Mouse (Mus musculus): ENCODE data around the gene Ager.
A peak's percentile ranks its signal among the peaks of the same experiment; 100 is the strongest.

The Ager gene

DNA sequence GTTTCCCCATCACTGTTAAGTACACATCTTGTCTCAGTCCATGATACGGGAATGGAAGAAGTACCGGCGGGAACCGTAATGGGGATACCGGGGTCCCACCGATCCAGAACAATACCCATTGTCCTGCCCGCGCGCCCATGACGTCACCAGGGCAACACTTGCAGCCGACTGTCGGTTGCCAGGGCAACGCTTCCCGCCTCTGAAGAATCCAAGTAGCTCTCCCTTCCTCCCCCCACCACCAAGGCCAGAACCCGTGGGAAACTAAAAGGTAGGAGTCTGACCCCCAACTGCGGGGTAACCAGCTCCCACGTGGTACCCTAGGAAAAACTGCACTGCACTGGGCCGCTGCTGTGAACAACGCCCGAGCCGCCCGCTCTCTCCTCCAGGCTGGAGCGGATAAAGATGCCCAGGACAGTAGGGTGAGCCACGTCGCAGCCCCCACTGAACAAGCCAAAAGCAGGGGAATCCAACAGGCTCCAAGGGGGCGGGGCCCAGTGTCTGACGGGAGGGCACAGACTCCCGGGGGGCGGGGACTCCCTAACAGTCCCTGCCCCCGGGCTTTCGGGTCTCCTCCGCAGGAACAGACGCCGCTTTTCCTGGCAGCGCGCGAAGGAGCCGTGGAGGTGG, 10.8 kb upstream of the Ager start:
- Histone ChIP-seq H3K36me3 (ENCODE audit: insufficient read depth, low read length) (peaks cover 31% of the 10 kb centered on the region), H3K27me3 (ENCODE audit: insufficient read depth, low read length) (no peaks in the 10 kb centered on the region), H3K9me3 (ENCODE audit: low read length) (peaks cover 3% of the 10 kb centered on the region; the same call in 1 of the 2 replicates), H3K4me3 (replicated peaks; ENCODE audit: low read length) (peak overlapping the region; percentile 91), H3K4me1 (replicated peaks; ENCODE audit: low read depth, low read length) (peaks cover 86% of the 10 kb centered on the region)
- TF ChIP-seq POU5F1 (IDR thresholded peaks at IDR 0.05; ENCODE audit: borderline replicate concordance, low read length) (no peak), NANOG (IDR thresholded peaks at IDR 0.05; ENCODE audit: borderline replicate concordance, low read length) (no peak), CTCF (conservative IDR thresholded peaks at IDR 0.05; ENCODE audit: low read length) (no peak)

GRCm38 (mm10) chr17:34587423-34587811, 10.2 kb upstream of the Ager start:
- Histone ChIP-seq H3K9me3 (ENCODE audit: low read length) (no peaks in the 10 kb centered on the region), H3K36me3 (ENCODE audit: insufficient read depth, low read length) (peaks cover 26% of the 10 kb centered on the region), H3K27me3 (ENCODE audit: insufficient read depth, low read length) (no peaks in the 10 kb centered on the region), H3K4me1 (replicated peaks; ENCODE audit: low read depth, low read length) (peaks cover 84% of the 10 kb centered on the region), H3K4me3 (replicated peaks; ENCODE audit: low read length) (peak overlapping the region; percentile 91)
- no peak for TF ChIP-seq CTCF (conservative IDR thresholded peaks at IDR 0.05; ENCODE audit: low read length)
- no peak for TF ChIP-seq POU5F1 (IDR thresholded peaks at IDR 0.05; ENCODE audit: borderline replicate concordance, low read length)
- no peak for TF ChIP-seq NANOG (IDR thresholded peaks at IDR 0.05; ENCODE audit: borderline replicate concordance, low read length)

- no peak for TF ChIP-seq CTCF (conservative IDR thresholded peaks at IDR 0.05; ENCODE audit: low read length)
- TF ChIP-seq NANOG (IDR thresholded peaks at IDR 0.05; ENCODE audit: borderline replicate concordance, low read length) = no peak
- TF ChIP-seq POU5F1 (IDR thresholded peaks at IDR 0.05; ENCODE audit: borderline replicate concordance, low read length) = no peak
- H3K4me3 ChIP-seq (replicated peaks; ENCODE audit: low read length) = peak overlapping the region; percentile 91
- no peaks in the 10 kb centered on the region for H3K9me3 ChIP-seq (ENCODE audit: low read length)
- H3K36me3 ChIP-seq (ENCODE audit: insufficient read depth, low read length) = peaks cover 22% of the 10 kb centered on the region
- peaks cover 84% of the 10 kb centered on the region for H3K4me1 ChIP-seq (replicated peaks; ENCODE audit: low read depth, low read length)
- no peaks in the 10 kb centered on the region for H3K27me3 ChIP-seq (ENCODE audit: insufficient read depth, low read length)
Measured at GRCm38 (mm10) chr17:34587814-34588213, 9.8 kb upstream of the Ager start.

GRCm38 (mm10) chr17:34588767-34589166, 8.9 kb upstream of the Ager start:
- H3K4me3 ChIP-seq (replicated peaks; ENCODE audit: low read length) = peak overlapping the region; percentile 91
- TF ChIP-seq NANOG (IDR thresholded peaks at IDR 0.05; ENCODE audit: borderline replicate concordance, low read length) (no peak), CTCF (conservative IDR thresholded peaks at IDR 0.05; ENCODE audit: low read length) (no peak), POU5F1 (IDR thresholded peaks at IDR 0.05; ENCODE audit: borderline replicate concordance, low read length) (no peak)
- H3K36me3 ChIP-seq (ENCODE audit: insufficient read depth, low read length) = peaks cover 15% of the 10 kb centered on the region; the same call in 1 of the 2 replicates
- H3K9me3 ChIP-seq (ENCODE audit: low read length) = no peaks in the 10 kb centered on the region
- H3K4me1 ChIP-seq (replicated peaks; ENCODE audit: low read depth, low read length) = peaks cover 84% of the 10 kb centered on the region
- H3K27me3 ChIP-seq (ENCODE audit: insufficient read depth, low read length) = no peaks in the 10 kb centered on the region

DNA sequence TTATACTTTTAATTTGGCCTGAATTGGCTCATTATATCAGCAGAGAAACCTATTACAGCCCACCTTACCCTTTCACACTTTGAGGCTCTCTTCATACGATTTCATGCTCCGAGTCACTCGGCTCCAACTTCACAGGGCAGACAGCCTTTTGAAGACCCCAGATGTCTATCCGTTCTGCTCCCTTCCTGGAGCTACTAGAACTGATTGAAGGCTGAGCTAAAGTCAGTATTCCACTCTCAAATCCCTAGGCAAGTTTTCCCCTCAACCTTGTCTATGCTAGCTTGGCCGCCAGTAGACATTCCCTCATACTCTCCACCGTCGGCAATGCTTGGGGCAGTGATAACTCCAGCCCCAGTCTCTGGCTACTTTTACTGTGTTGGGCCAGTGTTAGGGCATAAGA, 8.5 kb upstream of the Ager start:
- Histone ChIP-seq H3K36me3 (ENCODE audit: insufficient read depth, low read length) (peaks cover 18% of the 10 kb centered on the region; the same call in 1 of the 2 replicates), H3K4me1 (replicated peaks; ENCODE audit: low read depth, low read length) (peaks cover 84% of the 10 kb centered on the region), H3K9me3 (ENCODE audit: low read length) (no peaks in the 10 kb centered on the region), H3K27me3 (ENCODE audit: insufficient read depth, low read length) (no peaks in the 10 kb centered on the region), H3K4me3 (replicated peaks; ENCODE audit: low read length) (peak overlapping the region; percentile 81)
- TF ChIP-seq POU5F1 (IDR thresholded peaks at IDR 0.05; ENCODE audit: borderline replicate concordance, low read length) = no peak
- no peak for TF ChIP-seq NANOG (IDR thresholded peaks at IDR 0.05; ENCODE audit: borderline replicate concordance, low read length)
- TF ChIP-seq CTCF (conservative IDR thresholded peaks at IDR 0.05; ENCODE audit: low read length) = no peak

DNA sequence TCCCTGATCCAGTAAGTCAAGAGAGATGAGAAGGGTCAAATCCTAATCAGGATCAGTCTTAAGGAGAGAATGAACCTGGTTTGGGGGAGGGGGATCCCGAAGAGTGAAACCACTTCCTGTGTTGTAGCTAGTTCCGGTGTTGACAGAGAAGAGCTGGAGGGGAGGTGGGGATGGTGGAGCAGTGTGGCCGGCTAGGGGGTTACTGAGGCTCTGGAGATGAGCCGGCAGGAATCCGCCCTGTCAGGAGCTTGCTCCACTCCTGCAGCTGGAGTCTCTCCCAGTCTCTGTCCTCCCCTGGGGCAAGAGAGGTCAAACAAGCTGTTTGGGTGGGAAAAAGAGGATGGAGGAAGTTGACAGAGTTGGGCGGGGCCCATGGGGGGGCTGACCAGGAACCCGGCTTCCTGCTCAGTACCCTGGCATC, 8.0 kb upstream of the Ager start, which contains the start of gene Gpsm3:
TSS of gene Gpsm3 (plus strand) at position 126 of the 421 bp plus-strand sequence.
- Histone ChIP-seq H3K4me1 (replicated peaks; ENCODE audit: low read depth, low read length) (peaks cover 83% of the 10 kb centered on the region), H3K27me3 (ENCODE audit: insufficient read depth, low read length) (peaks cover 3% of the 10 kb centered on the region; the same call in 1 of the 2 replicates), H3K4me3 (replicated peaks; ENCODE audit: low read length) (peak within 1 kb of the TSS; percentile 91), H3K36me3 (ENCODE audit: insufficient read depth, low read length) (peaks cover 17% of the 10 kb centered on the region), H3K9me3 (ENCODE audit: low read length) (no peaks in the 10 kb centered on the region)
- TF ChIP-seq NANOG (IDR thresholded peaks at IDR 0.05; ENCODE audit: borderline replicate concordance, low read length) (no peak), CTCF (conservative IDR thresholded peaks at IDR 0.05; ENCODE audit: low read length) (no peak), POU5F1 (IDR thresholded peaks at IDR 0.05; ENCODE audit: borderline replicate concordance, low read length) (no peak)

- Histone ChIP-seq H3K4me3 (replicated peaks; ENCODE audit: low read length) (peak overlapping the region; percentile 81), H3K4me1 (replicated peaks; ENCODE audit: low read depth, low read length) (peaks cover 84% of the 10 kb centered on the region), H3K36me3 (ENCODE audit: insufficient read depth, low read length) (peaks cover 20% of the 10 kb centered on the region), H3K9me3 (ENCODE audit: low read length) (no peaks in the 10 kb centered on the region), H3K27me3 (ENCODE audit: insufficient read depth, low read length) (peaks cover 3% of the 10 kb centered on the region; the same call in 1 of the 2 replicates)
- no peak for TF ChIP-seq NANOG (IDR thresholded peaks at IDR 0.05; ENCODE audit: borderline replicate concordance, low read length)
- no peak for TF ChIP-seq CTCF (conservative IDR thresholded peaks at IDR 0.05; ENCODE audit: low read length)
- no peak for TF ChIP-seq POU5F1 (IDR thresholded peaks at IDR 0.05; ENCODE audit: borderline replicate concordance, low read length)
Measured at GRCm38 (mm10) chr17:34590154-34590987, 7.3 kb upstream of the Ager start.
